Mouse (Mus musculus): Measurements from ENCODE around the gene Ankrd40. TPM values are rescaled to one million over a fixed set of nuclear protein-coding genes. Genes with fewer than 3 reads are reported as not detected.

The Ankrd40 gene
- total and polyA plus RNA-seq, 2 experiments from 2014 or later, result 53.7 to 181 TPM

GRCm38 (mm10) chr11:94334386-94334968, 6.7 kb downstream of the Ankrd40 start:
- H3K36me3 ChIP-seq (replicated peaks; ENCODE audit: control insufficient read depth, insufficient read depth, low read length), result peaks cover 58% of the 10 kb centered on the region
- WGBS, result 48% methylated on average over 8 of the region's 8 CpGs
- no peaks in the 10 kb centered on the region for H3K9me3 ChIP-seq (replicated peaks; ENCODE audit: control insufficient read depth, low read length)
- peaks cover 13% of the 10 kb centered on the region; the same call in 1 of the 2 replicates for H3K4me1 ChIP-seq (ENCODE audit: control insufficient read depth, insufficient read depth)
- H3K4me2 ChIP-seq (ENCODE audit: low read depth, low read length), result no peak overlapping the region
- no peak overlapping the region for H3K4me3 ChIP-seq (ENCODE audit: low read depth, low read length)
- DNase-seq (ENCODE audit: low spot score), result no peak
- no peak overlapping the region for H3K27ac ChIP-seq (ENCODE audit: low read depth)
- TF ChIP-seq EP300 (IDR thresholded peaks at IDR 0.05; ENCODE audit: low read depth) (no peak), CTCF (IDR thresholded peaks at IDR 0.05; ENCODE audit: low read depth) (no peak)
- no peaks in the 10 kb centered on the region for H3K27me3 ChIP-seq (ENCODE audit: control insufficient read depth, insufficient read depth, low read length)
- ATAC-seq (ENCODE audit: insufficient read depth, low read depth), result no peak
- no peak overlapping the region for H3K9ac ChIP-seq (replicated peaks; ENCODE audit: low read depth, low read length)

- no peak overlapping the region for H3K4me3 ChIP-seq (ENCODE audit: low read depth, low read length)
- no peaks in the 10 kb centered on the region for H3K27me3 ChIP-seq (ENCODE audit: control insufficient read depth, insufficient read depth, low read length)
- H3K36me3 ChIP-seq (replicated peaks; ENCODE audit: control insufficient read depth, insufficient read depth, low read length), result peaks cover 67% of the 10 kb centered on the region
- H3K4me1 ChIP-seq (ENCODE audit: control insufficient read depth, insufficient read depth), result no peaks in the 10 kb centered on the region
- no peak overlapping the region for H3K9ac ChIP-seq (replicated peaks; ENCODE audit: low read depth, low read length)
- H3K9me3 ChIP-seq (replicated peaks; ENCODE audit: control insufficient read depth, low read length), result no peaks in the 10 kb centered on the region
- no peak overlapping the region for H3K27ac ChIP-seq (ENCODE audit: low read depth)
- no peak overlapping the region for H3K4me2 ChIP-seq (ENCODE audit: low read depth, low read length)
- DNase-seq (ENCODE audit: low spot score) (no peak), ATAC-seq (ENCODE audit: insufficient read depth, low read depth) (no peak)
- TF ChIP-seq EP300 (IDR thresholded peaks at IDR 0.05; ENCODE audit: low read depth) (no peak), CTCF (IDR thresholded peaks at IDR 0.05; ENCODE audit: low read depth) (no peak)
These were observed 8.8 kb downstream of the Ankrd40 start for GRCm38 (mm10) chr11:94336551-94336950.

- no peak overlapping the region for H3K9ac ChIP-seq (replicated peaks; ENCODE audit: low read depth, low read length)
- H3K36me3 ChIP-seq (replicated peaks; ENCODE audit: control insufficient read depth, insufficient read depth, low read length), result peaks cover 67% of the 10 kb centered on the region
- no peaks in the 10 kb centered on the region for H3K9me3 ChIP-seq (replicated peaks; ENCODE audit: control insufficient read depth, low read length)
- H3K4me3 ChIP-seq (ENCODE audit: low read depth, low read length), result no peak overlapping the region
- ATAC-seq (ENCODE audit: insufficient read depth, low read depth) (no peak), DNase-seq (ENCODE audit: low spot score) (no peak)
- TF ChIP-seq CTCF (IDR thresholded peaks at IDR 0.05; ENCODE audit: low read depth), result no peak
- no peak for TF ChIP-seq EP300 (IDR thresholded peaks at IDR 0.05; ENCODE audit: low read depth)
- H3K4me1 ChIP-seq (ENCODE audit: control insufficient read depth, insufficient read depth), result peaks cover 5% of the 10 kb centered on the region; the same call in 1 of the 2 replicates
- H3K27me3 ChIP-seq (ENCODE audit: control insufficient read depth, insufficient read depth, low read length), result no peaks in the 10 kb centered on the region
- WGBS, result 76% methylated on average over 2 of the region's 2 CpGs
- no peak overlapping the region for H3K27ac ChIP-seq (ENCODE audit: low read depth)
- H3K4me2 ChIP-seq (ENCODE audit: low read depth, low read length), result no peak overlapping the region
These were observed 10.5 kb downstream of the Ankrd40 start for GRCm38 (mm10) chr11:94338347-94338746.

GRCm38 (mm10) chr11:94339732-94340585, 12.2 kb downstream of the Ankrd40 start:
- Histone ChIP-seq H3K36me3 (replicated peaks; ENCODE audit: control insufficient read depth, insufficient read depth, low read length) (peaks cover 55% of the 10 kb centered on the region), H3K9ac (replicated peaks; ENCODE audit: low read depth, low read length) (no peak overlapping the region), H3K4me1 (ENCODE audit: control insufficient read depth, insufficient read depth) (peaks cover 5% of the 10 kb centered on the region; the same call in 1 of the 2 replicates), H3K27ac (ENCODE audit: low read depth) (no peak overlapping the region), H3K4me2 (ENCODE audit: low read depth, low read length) (no peak overlapping the region), H3K27me3 (ENCODE audit: control insufficient read depth, insufficient read depth, low read length) (no peaks in the 10 kb centered on the region), H3K4me3 (ENCODE audit: low read depth, low read length) (no peak overlapping the region), H3K9me3 (replicated peaks; ENCODE audit: control insufficient read depth, low read length) (no peaks in the 10 kb centered on the region)
- ATAC-seq (ENCODE audit: insufficient read depth, low read depth), result peak; percentile 84
- WGBS, result 56% methylated on average over 18 of the region's 18 CpGs
- TF ChIP-seq EP300 (IDR thresholded peaks at IDR 0.05; ENCODE audit: low read depth) (no peak), CTCF (IDR thresholded peaks at IDR 0.05; ENCODE audit: low read depth) (peak; percentile 72)
- DNase-seq (ENCODE audit: low spot score), result peak; percentile 71

GRCm38 (mm10) chr11:94340948-94341933, 13.4 kb downstream of the Ankrd40 start:
- DNase-seq (ENCODE audit: low spot score) (no peak), ATAC-seq (ENCODE audit: insufficient read depth, low read depth) (no peak)
- 76% methylated on average over 10 of the region's 10 CpGs for WGBS
- no peaks in the 10 kb centered on the region for H3K27me3 ChIP-seq (ENCODE audit: control insufficient read depth, insufficient read depth, low read length)
- H3K4me3 ChIP-seq (ENCODE audit: low read depth, low read length), result no peak overlapping the region
- no peak overlapping the region for H3K4me2 ChIP-seq (ENCODE audit: low read depth, low read length)
- H3K27ac ChIP-seq (ENCODE audit: low read depth), result no peak overlapping the region
- TF ChIP-seq EP300 (IDR thresholded peaks at IDR 0.05; ENCODE audit: low read depth), result no peak
- no peak for TF ChIP-seq CTCF (IDR thresholded peaks at IDR 0.05; ENCODE audit: low read depth)
- H3K4me1 ChIP-seq (ENCODE audit: control insufficient read depth, insufficient read depth), result peaks cover 5% of the 10 kb centered on the region; the same call in 1 of the 2 replicates
- no peaks in the 10 kb centered on the region for H3K9me3 ChIP-seq (replicated peaks; ENCODE audit: control insufficient read depth, low read length)
- no peak overlapping the region for H3K9ac ChIP-seq (replicated peaks; ENCODE audit: low read depth, low read length)
- H3K36me3 ChIP-seq (replicated peaks; ENCODE audit: control insufficient read depth, insufficient read depth, low read length), result peaks cover 43% of the 10 kb centered on the region
